Comparison of ENCODE assay signal across 8 mouse cellular contexts in genomic region chr6:73368047-73368835, GRCm38 (mm10).
DNase-seq lines count a peak whose midpoint lies in the region; ATAC-seq lines count a peak whose summit lies in the region.

No protein-coding gene starts in this region.

- H3K4me1 ChIP-seq in heart, embryonic 12.5 days (replicated peaks): no peaks in the 10 kb centered on the region
- peaks cover 19% of the 10 kb centered on the region for H3K4me1 ChIP-seq in forebrain, embryonic 15.5 days
- H3K4me1 ChIP-seq in midbrain, embryonic 10.5 days: peaks cover 9% of the 10 kb centered on the region

- WGBS in heart, embryonic 12.5 days: 10% methylated on average over 21 of the region's 21 CpGs
- WGBS in forebrain, embryonic 15.5 days: 10% methylated on average over 21 of the region's 21 CpGs
- WGBS in midbrain, embryonic 10.5 days: 11% methylated on average over 21 of the region's 21 CpGs

- H3K9me3 ChIP-seq in heart, embryonic 12.5 days (replicated peaks): no peaks in the 10 kb centered on the region
- H3K9me3 ChIP-seq in forebrain, embryonic 15.5 days: no peaks in the 10 kb centered on the region
- H3K9me3 ChIP-seq in midbrain, embryonic 10.5 days (replicated peaks): no peaks in the 10 kb centered on the region

- 0 out of 2 replicates have a peak, but pooled peaks have one; percentile 18 for ATAC-seq in heart, embryonic 12.5 days (ENCODE audit: insufficient number of reproducible peaks, low FRiP score)
- ATAC-seq in forebrain, embryonic 15.5 days (replicated peaks): peak; percentile 74

- H3K9ac ChIP-seq in heart, embryonic 12.5 days: no peak overlapping the region; the same call in 1 of the 2 replicates
- no peak overlapping the region for H3K9ac ChIP-seq in forebrain, embryonic 15.5 days (replicated peaks)

- 0 out of 2 replicates have a peak, but pooled peaks cover 20% of the 10 kb centered on the region for H3K27me3 ChIP-seq in heart, embryonic 12.5 days (replicated peaks)
- H3K27me3 ChIP-seq in forebrain, embryonic 15.5 days: no peaks in the 10 kb centered on the region
- peaks cover 27% of the 10 kb centered on the region for H3K27me3 ChIP-seq in midbrain, embryonic 10.5 days (ENCODE audit: low read depth, poor library complexity, severe bottlenecking)

- peak overlapping the region; percentile 59 for H3K4me2 ChIP-seq in heart, embryonic 12.5 days
- peak overlapping the region; percentile 33 for H3K4me2 ChIP-seq in forebrain, embryonic 15.5 days (replicated peaks)

- H3K36me3 ChIP-seq in heart, embryonic 12.5 days: no peaks in the 10 kb centered on the region
- no peaks in the 10 kb centered on the region for H3K36me3 ChIP-seq in forebrain, embryonic 15.5 days
- H3K36me3 ChIP-seq in midbrain, embryonic 10.5 days: no peaks in the 10 kb centered on the region

- H3K27ac ChIP-seq in heart, embryonic 12.5 days (ENCODE audit: poor library complexity, severe bottlenecking): no peak overlapping the region
- no peak overlapping the region for H3K27ac ChIP-seq in forebrain, embryonic 15.5 days (replicated peaks)
- H3K27ac ChIP-seq in midbrain, embryonic 10.5 days (replicated peaks): no peak overlapping the region

- H3K4me3 ChIP-seq in heart, embryonic 12.5 days: peak overlapping the region; percentile 11
- H3K4me3 ChIP-seq in forebrain, embryonic 15.5 days: peak overlapping the region; percentile 17
- H3K4me3 ChIP-seq in midbrain, embryonic 10.5 days: peak overlapping the region; percentile 33

- DNase-seq in heart, adult 8-10 months (ENCODE audit: low spot score): no peak
- DNase-seq in ES-CJ7 (ENCODE audit: low read depth, low spot score): peak; percentile 89
- DNase-seq in midbrain, embryonic 10.5 days (ENCODE audit: low spot score): no peak
- DNase-seq in cerebellum, adult 18-20 months: no peak
- no peak for DNase-seq in layer of hippocampus, adult 9-11 months
- DNase-seq in thymus, postnatal 0 days (ENCODE audit: low spot score): no peak
